Mouse (Mus musculus) lung, postnatal 0 days (tissue): ENCODE data around the gene Myo10.

ENCODE experiments used
- CTCF ChIP-seq: IDR thresholded peaks from 2 replicates; pipeline ENCODE4 v1.5.1; 2016; ENCODE audit warnings: antibody characterized with exemption, mild to moderate bottlenecking
- EP300 ChIP-seq: IDR thresholded peaks from 2 replicates; pipeline ENCODE4 v1.6.1; 2016; ENCODE audit warnings: antibody characterized with exemption, mild to moderate bottlenecking, control low read depth

GRCm38 (mm10) chr15:25573876-25574601 is 48.3 kb upstream of the Myo10 start:
- TF ChIP-seq CTCF = no peak
- no peak for TF ChIP-seq EP300
